Mouse (Mus musculus) stomach, postnatal 0 days (tissue): ENCODE measurements around the gene Mfsd9. TPM values are rescaled to one million over a fixed set of nuclear protein-coding genes. Genes with fewer than 3 reads are reported as not detected.

Experiments used
- ATAC-seq: fragments of 200-750 bp; cut with Nextera tagmentation; 2 replicates; pipeline ENCODE4 v1.8.0; 2017; ENCODE audit not compliant: low FRiP score, low TSS enrichment
- DNase-seq: peaks from one replicate; pipeline ENCODE4 v3.0.0-alpha.2; 2016; ENCODE audit warnings: low spot score
- H3K27ac ChIP-seq: fragments of 300-500 bp; sonication (generic); replicated peaks from 2 replicates; pipeline ENCODE4 v1.5.1; 2014; ENCODE audit warnings: mild to moderate bottlenecking, control low read depth
- H3K27me3 ChIP-seq: fragments of 300-500 bp; sonication (generic); 2 replicates; pipeline ENCODE4 v1.6.1; 2014; ENCODE audit warnings: low read length; ENCODE audit not compliant: control insufficient read depth, insufficient read depth
- H3K36me3 ChIP-seq: fragments of 300-500 bp; sonication (generic); 2 replicates; pipeline ENCODE4 v1.6.1; 2014; ENCODE audit warnings: low read length, mixed read lengths; ENCODE audit not compliant: control insufficient read depth, insufficient read depth
- H3K4me1 ChIP-seq: fragments of 300-500 bp; sonication (generic); replicated peaks from 2 replicates; pipeline ENCODE4 v1.6.1; 2014; ENCODE audit warnings: antibody characterized with exemption; ENCODE audit not compliant: control insufficient read depth, insufficient read depth
- H3K4me2 ChIP-seq: fragments of 300-500 bp; sonication (generic); replicated peaks from 2 replicates; pipeline ENCODE4 v1.6.1; 2014; ENCODE audit warnings: low read depth, mild to moderate bottlenecking, control low read depth, moderate library complexity
- H3K4me3 ChIP-seq: fragments of 300-500 bp; sonication (generic); 2 replicates; pipeline ENCODE4 v1.5.1; 2014; ENCODE audit warnings: low read depth, low read length, control low read depth
- H3K9ac ChIP-seq: fragments of 300-500 bp; sonication (generic); 2 replicates; pipeline ENCODE4 v1.6.1; 2014; ENCODE audit warnings: mild to moderate bottlenecking, low read length, control low read depth, mixed read lengths
- H3K9me3 ChIP-seq: fragments of 300-500 bp; sonication (generic); 2 replicates; pipeline ENCODE4 v1.6.1; 2016; ENCODE audit warnings: low read length; ENCODE audit not compliant: control insufficient read depth
- CTCF ChIP-seq: IDR thresholded peaks from 2 replicates; pipeline ENCODE4 v1.5.1; 2016; ENCODE audit warnings: antibody characterized with exemption, low read depth, mild to moderate bottlenecking, moderate library complexity
- EP300 ChIP-seq: optimal IDR thresholded peaks from 2 replicates; pipeline ENCODE3; 2016; ENCODE audit warnings: antibody characterized with exemption
- WGBS: fragments of 180-500 bp; shearing (Covaris S2); extraction: QIAGEN DNeasy Blood & Tissue Kit; methylation state at CpG from one replicate; pipeline ENCODE4 v1.1.7; 2014; 5-methylcytosine and 5-hydroxymethylcytosine counted together
- polyA plus RNA-seq: library from polyadenylated mRNA; unstranded; fragments of >200 nt; fragmentation: Nextera tagmentation; extraction: Ambion mirVana; gene quantifications from 2 replicates; pipeline ENCODE4 v1.2.1, GENCODE M21; 2015

Gene Mfsd9
- polyA plus RNA-seq, 1 experiment from 2014 or later = 3.9 TPM

DNA sequence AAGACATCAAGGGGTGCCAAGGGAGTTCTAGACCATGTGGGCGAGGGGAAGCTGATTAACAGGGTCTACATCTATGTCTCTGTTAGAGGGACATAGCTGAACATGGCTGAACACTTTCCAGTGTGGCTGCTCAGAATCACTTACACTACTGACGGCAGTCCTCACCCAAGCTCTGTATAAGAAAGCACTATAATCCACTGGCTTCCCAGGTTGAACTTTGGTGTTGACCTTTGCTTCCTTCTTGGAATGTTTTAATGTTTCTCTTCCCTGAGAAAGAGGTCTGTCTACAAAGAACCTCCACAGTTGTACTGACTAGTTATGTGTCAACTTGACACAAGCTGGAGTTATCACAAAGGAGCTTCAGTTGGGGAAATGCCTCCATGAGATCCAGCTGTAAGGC is 14.4 kb downstream of the Mfsd9 start:
- H3K27ac ChIP-seq = no peak overlapping the region
- no peaks in the 10 kb centered on the region for H3K27me3 ChIP-seq
- H3K4me2 ChIP-seq = no peak overlapping the region
- peaks cover 7% of the 10 kb centered on the region; the same call in 1 of the 2 replicates for H3K9me3 ChIP-seq
- no peaks in the 10 kb centered on the region for H3K4me1 ChIP-seq
- TF ChIP-seq CTCF (no peak), EP300 (no peak)
- DNase-seq (no peak), ATAC-seq (no peak)
- 72% methylated on average over 2 of the region's 2 CpGs for WGBS
- no peak overlapping the region for H3K4me3 ChIP-seq
- H3K36me3 ChIP-seq = peaks cover 3% of the 10 kb centered on the region
- H3K9ac ChIP-seq = no peak overlapping the region

DNA sequence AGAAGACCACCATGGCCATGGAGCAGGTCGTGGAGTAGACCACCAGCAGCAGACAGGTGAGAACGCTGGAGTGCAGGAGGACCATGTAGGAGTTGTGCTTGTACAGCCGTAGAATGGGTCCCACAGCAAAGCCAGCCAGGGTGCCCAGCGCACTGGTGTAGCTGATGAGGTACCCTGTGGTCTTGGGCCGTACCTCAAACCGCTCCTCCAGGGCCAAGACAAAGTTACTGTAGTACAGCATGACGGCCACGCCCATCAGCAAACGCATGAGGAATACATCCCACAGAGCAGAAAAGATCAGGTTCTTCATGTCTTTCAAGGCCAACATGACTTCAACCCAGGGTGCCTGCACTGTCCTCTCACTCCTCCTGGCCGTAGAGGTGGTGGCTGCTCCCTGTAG is 16.4 kb downstream of the Mfsd9 start:
- DNase-seq (no peak), ATAC-seq (no peak)
- WGBS = 94% methylated on average over 10 of the region's 10 CpGs
- TF ChIP-seq EP300 (no peak), CTCF (no peak)
- Histone ChIP-seq H3K9me3 (peaks cover 6% of the 10 kb centered on the region; the same call in 1 of the 2 replicates), H3K27ac (no peak overlapping the region), H3K9ac (no peak overlapping the region), H3K4me1 (no peaks in the 10 kb centered on the region), H3K27me3 (no peaks in the 10 kb centered on the region), H3K4me3 (no peak overlapping the region), H3K36me3 (peaks cover 3% of the 10 kb centered on the region; the same call in 1 of the 2 replicates), H3K4me2 (no peak overlapping the region)

DNA sequence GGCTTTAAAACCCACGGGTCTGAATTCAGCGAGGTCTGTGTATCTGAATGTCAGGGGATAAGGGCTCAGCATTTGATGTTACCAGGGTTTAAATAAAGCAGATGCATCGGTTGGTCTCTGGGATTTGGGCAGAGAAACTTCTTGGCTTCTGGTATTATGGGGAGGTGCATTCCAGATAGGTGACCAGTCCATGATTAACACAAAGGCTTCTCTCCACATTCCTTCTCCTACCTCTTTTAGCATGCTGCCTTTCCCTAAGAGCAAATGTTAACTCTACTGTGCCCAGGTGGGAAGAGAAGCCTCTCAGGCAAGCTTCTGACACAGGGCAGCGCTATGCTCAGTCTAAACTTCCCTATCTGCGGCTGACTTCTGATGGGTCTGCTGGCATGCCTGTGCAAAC is 17.3 kb downstream of the Mfsd9 start:
- H3K36me3 ChIP-seq = peaks cover 3% of the 10 kb centered on the region; the same call in 1 of the 2 replicates
- H3K27ac ChIP-seq = no peak overlapping the region
- WGBS = 78% methylated on average over 5 of the region's 5 CpGs
- DNase-seq = no peak
- ATAC-seq = no peak
- H3K27me3 ChIP-seq = no peaks in the 10 kb centered on the region
- no peak overlapping the region for H3K4me2 ChIP-seq
- TF ChIP-seq CTCF = no peak
- no peak for TF ChIP-seq EP300
- H3K4me3 ChIP-seq = no peak overlapping the region
- H3K4me1 ChIP-seq = no peaks in the 10 kb centered on the region
- H3K9ac ChIP-seq = no peak overlapping the region
- no peaks in the 10 kb centered on the region for H3K9me3 ChIP-seq

DNA sequence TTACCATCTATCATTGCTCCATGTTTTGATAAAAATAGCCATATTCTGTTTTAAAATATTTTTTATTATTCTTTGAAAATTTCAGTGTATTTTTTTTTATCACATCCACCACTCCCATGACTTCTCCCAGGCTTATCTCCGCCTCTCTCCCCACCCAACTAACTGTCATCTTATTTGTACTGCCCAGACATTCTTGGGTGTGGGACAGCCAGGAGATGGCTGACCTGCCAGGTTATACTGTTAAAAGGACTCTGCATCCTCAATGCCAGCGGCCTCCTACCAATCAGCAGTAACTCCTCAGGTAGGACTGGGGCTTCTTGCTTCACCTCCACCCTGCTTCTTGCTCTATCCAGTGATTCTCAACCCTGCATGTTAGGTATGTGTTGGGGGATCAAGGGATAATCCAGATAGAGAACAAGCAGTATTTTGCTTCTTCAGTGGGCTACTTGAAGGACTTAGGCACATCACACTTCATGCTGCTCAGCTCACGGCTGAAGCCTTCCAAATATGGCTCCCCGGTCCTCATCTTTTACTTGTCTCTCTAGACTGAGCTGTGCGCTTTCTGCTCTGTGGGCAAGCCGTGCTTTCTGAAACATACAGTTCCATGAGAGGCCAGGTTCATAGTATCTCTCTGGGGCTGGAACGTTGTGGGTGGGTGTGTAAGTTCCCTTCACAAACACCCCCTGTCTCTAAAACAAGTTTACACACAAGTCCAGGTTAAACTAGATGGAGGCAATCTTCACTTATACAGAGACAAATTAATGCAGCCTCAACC is 19.1 kb downstream of the Mfsd9 start:
- no peak for ATAC-seq
- peaks cover 3% of the 10 kb centered on the region; the same call in 1 of the 2 replicates for H3K36me3 ChIP-seq
- H3K4me2 ChIP-seq = no peak overlapping the region
- no peak overlapping the region for H3K27ac ChIP-seq
- no peaks in the 10 kb centered on the region for H3K9me3 ChIP-seq
- H3K4me1 ChIP-seq = no peaks in the 10 kb centered on the region
- H3K27me3 ChIP-seq = no peaks in the 10 kb centered on the region
- H3K9ac ChIP-seq = no peak overlapping the region
- H3K4me3 ChIP-seq = no peak overlapping the region
- no peak for DNase-seq
- WGBS = 84% methylated on average over 7 of the region's 7 CpGs
- TF ChIP-seq EP300 = no peak
- no peak for TF ChIP-seq CTCF

DNA sequence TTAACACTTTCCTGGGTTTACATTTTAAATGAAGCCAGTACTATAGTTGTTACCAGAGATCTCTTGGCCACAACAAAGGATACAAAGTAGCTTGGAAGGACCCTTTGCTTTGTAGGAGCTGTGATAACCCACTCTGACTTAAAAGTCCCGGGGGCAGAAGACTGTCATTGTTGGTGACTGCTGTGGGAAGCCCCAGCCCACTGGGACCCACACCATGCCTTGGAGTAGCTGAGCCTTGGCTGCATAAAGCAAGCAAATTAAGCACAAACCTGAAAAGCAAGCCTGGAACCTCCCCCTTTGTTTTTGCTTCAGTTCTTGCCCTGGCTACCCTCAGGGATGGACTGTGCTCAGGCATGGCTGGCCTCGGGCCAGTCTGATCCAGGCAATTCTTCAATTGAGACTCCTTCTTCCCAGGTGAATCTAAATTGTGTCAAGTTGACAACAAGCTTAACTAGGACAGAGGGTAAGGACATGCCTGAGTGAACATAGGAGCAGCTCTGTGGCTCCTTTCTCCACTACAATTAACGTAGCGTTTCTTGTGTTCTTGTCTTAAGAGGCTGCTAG is 21.1 kb downstream of the Mfsd9 start:
- H3K4me2 ChIP-seq = no peak overlapping the region
- H3K27ac ChIP-seq = no peak overlapping the region
- WGBS = 77% methylated on average over 4 of the region's 4 CpGs
- H3K4me1 ChIP-seq = no peaks in the 10 kb centered on the region
- no peak for ATAC-seq
- H3K4me3 ChIP-seq = no peak overlapping the region
- no peaks in the 10 kb centered on the region for H3K9me3 ChIP-seq
- DNase-seq = no peak
- TF ChIP-seq EP300 (no peak), CTCF (no peak)
- peaks cover 3% of the 10 kb centered on the region; the same call in 1 of the 2 replicates for H3K36me3 ChIP-seq
- H3K9ac ChIP-seq = no peak overlapping the region
- no peaks in the 10 kb centered on the region for H3K27me3 ChIP-seq

DNA sequence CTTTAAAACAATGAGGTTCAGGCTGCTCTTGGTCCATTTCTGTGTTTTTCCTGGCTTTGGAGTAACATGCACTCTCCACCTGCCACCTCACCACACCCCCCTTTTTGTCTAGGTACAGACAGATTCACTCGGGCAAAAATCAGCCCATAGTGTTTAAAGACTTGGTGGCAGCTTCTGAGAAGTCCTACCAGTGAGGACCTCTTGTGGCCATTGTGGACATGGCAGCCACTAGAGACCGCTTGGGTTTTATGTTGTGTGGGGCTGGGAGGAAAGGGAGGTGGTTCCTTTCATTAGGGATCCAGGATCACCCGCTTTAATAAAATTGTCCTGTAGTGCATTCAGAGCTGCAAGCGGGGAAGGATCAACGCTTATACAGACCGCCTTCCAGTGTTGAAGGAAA is 21.9 kb downstream of the Mfsd9 start:
- Histone ChIP-seq H3K4me3 (no peak overlapping the region), H3K9ac (no peak overlapping the region), H3K9me3 (no peaks in the 10 kb centered on the region), H3K4me1 (no peaks in the 10 kb centered on the region), H3K27ac (no peak overlapping the region), H3K4me2 (no peak overlapping the region), H3K27me3 (no peaks in the 10 kb centered on the region), H3K36me3 (0 out of 2 replicates have a peak, but pooled peaks cover under 1% of the 10 kb centered on the region)
- ATAC-seq (peak; percentile 53; the same call in 1 of the 2 replicates), DNase-seq (peak; percentile 72)
- 29% methylated on average over 6 of the region's 6 CpGs for WGBS
- TF ChIP-seq EP300 (no peak), CTCF (peak; percentile 81)
